Mouse (Mus musculus): ENCODE results near the gene Fat4. TPM values are rescaled to one million over a fixed set of nuclear protein-coding genes. Genes with fewer than 3 reads are reported as not detected.
A peak's percentile ranks its signal among the peaks of the same experiment; 100 is the strongest.

Gene Fat4
- polyA plus RNA-seq, 1 experiment from 2014 or later, result 0.27 TPM

GRCm38 (mm10) chr3:38913488-38914105 is 26.9 kb downstream of the Fat4 start:
- Histone ChIP-seq H3K27ac (ENCODE audit: low read length) (no peak overlapping the region), H3K9ac (ENCODE audit: low read depth, low read length) (no peak overlapping the region), H3K4me2 (ENCODE audit: low read depth, low read length) (no peak overlapping the region), H3K4me3 (ENCODE audit: low read depth, low read length) (no peak overlapping the region), H3K4me1 (ENCODE audit: control insufficient read depth, low read depth, low read length) (no peaks in the 10 kb centered on the region), H3K27me3 (ENCODE audit: control insufficient read depth, insufficient read depth, low read depth, low read length) (no peaks in the 10 kb centered on the region), H3K36me3 (ENCODE audit: control insufficient read depth, insufficient read depth) (no peaks in the 10 kb centered on the region), H3K9me3 (replicated peaks; ENCODE audit: control insufficient read depth, low read length) (no peaks in the 10 kb centered on the region)
- 52% methylated on average over 11 of the region's 11 CpGs for WGBS (ENCODE audit: insufficient replicate concordance)
- no peak for ATAC-seq (ENCODE audit: low read depth)

- Histone ChIP-seq H3K36me3 (ENCODE audit: control insufficient read depth, insufficient read depth) (no peaks in the 10 kb centered on the region), H3K4me2 (ENCODE audit: low read depth, low read length) (no peak overlapping the region), H3K27me3 (ENCODE audit: control insufficient read depth, insufficient read depth, low read depth, low read length) (no peaks in the 10 kb centered on the region), H3K9ac (ENCODE audit: low read depth, low read length) (no peak overlapping the region), H3K4me1 (ENCODE audit: control insufficient read depth, low read depth, low read length) (no peaks in the 10 kb centered on the region), H3K27ac (ENCODE audit: low read length) (no peak overlapping the region), H3K9me3 (replicated peaks; ENCODE audit: control insufficient read depth, low read length) (no peaks in the 10 kb centered on the region), H3K4me3 (ENCODE audit: low read depth, low read length) (no peak overlapping the region)
- WGBS (ENCODE audit: insufficient replicate concordance), result 34% methylated on average over 2 of the region's 2 CpGs
- ATAC-seq (ENCODE audit: low read depth), result no peak
Observed at GRCm38 (mm10) chr3:38918926-38919325, 32.2 kb downstream of the Fat4 start.

- Histone ChIP-seq H3K27me3 (ENCODE audit: control insufficient read depth, insufficient read depth, low read depth, low read length) (no peaks in the 10 kb centered on the region), H3K9me3 (replicated peaks; ENCODE audit: control insufficient read depth, low read length) (no peaks in the 10 kb centered on the region), H3K4me3 (ENCODE audit: low read depth, low read length) (no peak overlapping the region), H3K4me2 (ENCODE audit: low read depth, low read length) (no peak overlapping the region), H3K9ac (ENCODE audit: low read depth, low read length) (no peak overlapping the region), H3K36me3 (ENCODE audit: control insufficient read depth, insufficient read depth) (no peaks in the 10 kb centered on the region), H3K27ac (ENCODE audit: low read length) (no peak overlapping the region), H3K4me1 (ENCODE audit: control insufficient read depth, low read depth, low read length) (no peaks in the 10 kb centered on the region)
- ATAC-seq (ENCODE audit: low read depth), result no peak
- WGBS (ENCODE audit: insufficient replicate concordance), result 49% methylated on average over 2 of the region's 2 CpGs
Observed at GRCm38 (mm10) chr3:38921031-38921430, 34.3 kb downstream of the Fat4 start.

- ATAC-seq (ENCODE audit: low read depth), result no peak
- no peak overlapping the region for H3K27ac ChIP-seq (ENCODE audit: low read length)
- H3K4me1 ChIP-seq (ENCODE audit: control insufficient read depth, low read depth, low read length), result no peaks in the 10 kb centered on the region
- 60% methylated on average over 7 of the region's 7 CpGs for WGBS (ENCODE audit: insufficient replicate concordance)
- no peak overlapping the region for H3K4me3 ChIP-seq (ENCODE audit: low read depth, low read length)
- no peak overlapping the region for H3K9ac ChIP-seq (ENCODE audit: low read depth, low read length)
- H3K4me2 ChIP-seq (ENCODE audit: low read depth, low read length), result no peak overlapping the region
- H3K9me3 ChIP-seq (replicated peaks; ENCODE audit: control insufficient read depth, low read length), result no peaks in the 10 kb centered on the region
- H3K36me3 ChIP-seq (ENCODE audit: control insufficient read depth, insufficient read depth), result no peaks in the 10 kb centered on the region
- H3K27me3 ChIP-seq (ENCODE audit: control insufficient read depth, insufficient read depth, low read depth, low read length), result no peaks in the 10 kb centered on the region
Observed at GRCm38 (mm10) chr3:38923251-38923686, 36.5 kb downstream of the Fat4 start.

- no peaks in the 10 kb centered on the region for H3K36me3 ChIP-seq (ENCODE audit: control insufficient read depth, insufficient read depth)
- H3K4me3 ChIP-seq (ENCODE audit: low read depth, low read length), result no peak overlapping the region
- no peaks in the 10 kb centered on the region for H3K9me3 ChIP-seq (replicated peaks; ENCODE audit: control insufficient read depth, low read length)
- no peaks in the 10 kb centered on the region for H3K4me1 ChIP-seq (ENCODE audit: control insufficient read depth, low read depth, low read length)
- 54% methylated on average over 4 of the region's 4 CpGs for WGBS (ENCODE audit: insufficient replicate concordance)
- no peak overlapping the region for H3K4me2 ChIP-seq (ENCODE audit: low read depth, low read length)
- no peak for ATAC-seq (ENCODE audit: low read depth)
- H3K27ac ChIP-seq (ENCODE audit: low read length), result no peak overlapping the region
- H3K9ac ChIP-seq (ENCODE audit: low read depth, low read length), result no peak overlapping the region
- no peaks in the 10 kb centered on the region for H3K27me3 ChIP-seq (ENCODE audit: control insufficient read depth, insufficient read depth, low read depth, low read length)
Observed at GRCm38 (mm10) chr3:38928076-38928686, 41.4 kb downstream of the Fat4 start.

- Histone ChIP-seq H3K27ac (ENCODE audit: low read length) (no peak overlapping the region), H3K36me3 (ENCODE audit: control insufficient read depth, insufficient read depth) (no peaks in the 10 kb centered on the region), H3K9me3 (replicated peaks; ENCODE audit: control insufficient read depth, low read length) (no peaks in the 10 kb centered on the region), H3K4me2 (ENCODE audit: low read depth, low read length) (no peak overlapping the region), H3K4me3 (ENCODE audit: low read depth, low read length) (no peak overlapping the region), H3K9ac (ENCODE audit: low read depth, low read length) (no peak overlapping the region), H3K4me1 (ENCODE audit: control insufficient read depth, low read depth, low read length) (no peaks in the 10 kb centered on the region), H3K27me3 (ENCODE audit: control insufficient read depth, insufficient read depth, low read depth, low read length) (no peaks in the 10 kb centered on the region)
- no peak for ATAC-seq (ENCODE audit: low read depth)
- 62% methylated on average over 3 of the region's 3 CpGs for WGBS (ENCODE audit: insufficient replicate concordance)
Observed at GRCm38 (mm10) chr3:38928751-38929150, 42.0 kb downstream of the Fat4 start.

GRCm38 (mm10) chr3:38934780-38935179 is 48.0 kb downstream of the Fat4 start:
- no peak overlapping the region for H3K27ac ChIP-seq (ENCODE audit: low read length)
- H3K9me3 ChIP-seq (replicated peaks; ENCODE audit: control insufficient read depth, low read length), result no peaks in the 10 kb centered on the region
- H3K4me2 ChIP-seq (ENCODE audit: low read depth, low read length), result no peak overlapping the region
- no peak overlapping the region for H3K9ac ChIP-seq (ENCODE audit: low read depth, low read length)
- no peaks in the 10 kb centered on the region for H3K4me1 ChIP-seq (ENCODE audit: control insufficient read depth, low read depth, low read length)
- H3K4me3 ChIP-seq (ENCODE audit: low read depth, low read length), result no peak overlapping the region
- WGBS (ENCODE audit: insufficient replicate concordance), result 69% methylated on average over 7 of the region's 7 CpGs
- no peaks in the 10 kb centered on the region for H3K36me3 ChIP-seq (ENCODE audit: control insufficient read depth, insufficient read depth)
- ATAC-seq (ENCODE audit: low read depth), result no peak
- no peaks in the 10 kb centered on the region for H3K27me3 ChIP-seq (ENCODE audit: control insufficient read depth, insufficient read depth, low read depth, low read length)

- H3K9ac ChIP-seq (ENCODE audit: low read depth, low read length), result no peak overlapping the region
- WGBS (ENCODE audit: insufficient replicate concordance), result 54% methylated on average over 7 of the region's 7 CpGs
- no peak overlapping the region for H3K27ac ChIP-seq (ENCODE audit: low read length)
- no peak overlapping the region for H3K4me2 ChIP-seq (ENCODE audit: low read depth, low read length)
- ATAC-seq (ENCODE audit: low read depth), result no peak
- H3K9me3 ChIP-seq (replicated peaks; ENCODE audit: control insufficient read depth, low read length), result no peaks in the 10 kb centered on the region
- H3K4me3 ChIP-seq (ENCODE audit: low read depth, low read length), result no peak overlapping the region
- no peaks in the 10 kb centered on the region for H3K36me3 ChIP-seq (ENCODE audit: control insufficient read depth, insufficient read depth)
- no peaks in the 10 kb centered on the region for H3K4me1 ChIP-seq (ENCODE audit: control insufficient read depth, low read depth, low read length)
- H3K27me3 ChIP-seq (ENCODE audit: control insufficient read depth, insufficient read depth, low read depth, low read length), result no peaks in the 10 kb centered on the region
Observed at GRCm38 (mm10) chr3:38936485-38936884, 49.7 kb downstream of the Fat4 start.

GRCm38 (mm10) chr3:38937159-38937558 is 50.4 kb downstream of the Fat4 start:
- Histone ChIP-seq H3K4me1 (ENCODE audit: control insufficient read depth, low read depth, low read length) (no peaks in the 10 kb centered on the region), H3K9ac (ENCODE audit: low read depth, low read length) (no peak overlapping the region), H3K4me3 (ENCODE audit: low read depth, low read length) (no peak overlapping the region), H3K4me2 (ENCODE audit: low read depth, low read length) (no peak overlapping the region), H3K27ac (ENCODE audit: low read length) (no peak overlapping the region), H3K36me3 (ENCODE audit: control insufficient read depth, insufficient read depth) (no peaks in the 10 kb centered on the region), H3K9me3 (replicated peaks; ENCODE audit: control insufficient read depth, low read length) (no peaks in the 10 kb centered on the region), H3K27me3 (ENCODE audit: control insufficient read depth, insufficient read depth, low read depth, low read length) (no peaks in the 10 kb centered on the region)
- 0 out of 2 replicates have a peak, but pooled peaks have one; percentile 13 for ATAC-seq (ENCODE audit: low read depth)
- 43% methylated on average over 8 of the region's 8 CpGs for WGBS (ENCODE audit: insufficient replicate concordance)
